Mouse (Mus musculus) macrophage (primary cell): ENCODE results near the gene Rbl1. TPM values are rescaled to one million over a fixed set of nuclear protein-coding genes. Genes with fewer than 3 reads are reported as not detected.
"Not testable (repeated sequence)": the region's sequence is repeated elsewhere in the genome, so short reads cannot be mapped to it uniquely, and the experiment has no call there.

Experiments
- H3K27ac ChIP-seq: fragments of 350-480 bp; formaldehyde crosslinking; 2 replicates; pipeline ENCODE4 v1.9.0; 2021
- H3K36me3 ChIP-seq: fragments of 350-480 bp; formaldehyde crosslinking; 2 replicates; pipeline ENCODE4 v1.9.0; 2021; ENCODE audit errors: inconsistent target
- H3K4me3 ChIP-seq: fragments of 350-480 bp; formaldehyde crosslinking; 2 replicates; pipeline ENCODE4 v1.9.0; 2021; ENCODE audit errors: inconsistent target
- H3K79me2 ChIP-seq: fragments of 350-480 bp; formaldehyde crosslinking; 2 replicates; pipeline ENCODE4 v1.9.0; 2021; ENCODE audit errors: inconsistent target
- WGBS: methylation state at CpG from one replicate; pipeline ENCODE4 v1.1.7; 2026; ENCODE audit warnings: inconsistent platforms; ENCODE audit not compliant: missing documents; 5-methylcytosine and 5-hydroxymethylcytosine counted together
- polyA plus RNA-seq: library from polyadenylated mRNA; stranded (reverse); fragments of 250-400 nt; gene quantifications from 3 replicates; pipeline ENCODE4 v1.2.4, GENCODE M21; 2018; ENCODE audit warnings: inconsistent platforms

Rbl1 gene
- polyA plus RNA-seq, 1 experiment from 2014 or later: 10.6 TPM

DNA sequence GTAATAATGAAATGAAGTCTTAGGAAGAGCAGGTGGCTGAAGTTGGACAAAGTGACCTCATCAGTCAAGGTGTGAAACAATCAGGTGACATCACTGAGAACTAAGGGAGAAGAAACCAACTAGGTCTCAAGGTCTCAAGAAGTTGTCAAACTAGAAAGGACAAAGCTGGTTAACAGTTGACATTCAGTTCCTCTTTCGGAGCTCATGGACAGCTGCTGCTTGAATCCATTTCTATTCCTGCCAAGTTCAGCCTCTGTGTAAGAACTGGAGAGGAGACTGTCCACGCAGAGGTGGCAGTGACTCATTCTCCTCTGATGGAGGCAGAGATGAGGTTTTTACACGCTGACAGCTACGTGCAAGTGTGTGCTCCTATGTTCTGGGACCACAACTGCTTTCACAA is 17.1 kb downstream of the Rbl1 start:
- H3K36me3 ChIP-seq: peaks cover 46% of the 10 kb centered on the region
- no peaks in the 10 kb centered on the region for H3K79me2 ChIP-seq
- WGBS: 19% methylated on average over 4 of the region's 4 CpGs
- no peak overlapping the region for H3K4me3 ChIP-seq
- no peak overlapping the region for H3K27ac ChIP-seq

DNA sequence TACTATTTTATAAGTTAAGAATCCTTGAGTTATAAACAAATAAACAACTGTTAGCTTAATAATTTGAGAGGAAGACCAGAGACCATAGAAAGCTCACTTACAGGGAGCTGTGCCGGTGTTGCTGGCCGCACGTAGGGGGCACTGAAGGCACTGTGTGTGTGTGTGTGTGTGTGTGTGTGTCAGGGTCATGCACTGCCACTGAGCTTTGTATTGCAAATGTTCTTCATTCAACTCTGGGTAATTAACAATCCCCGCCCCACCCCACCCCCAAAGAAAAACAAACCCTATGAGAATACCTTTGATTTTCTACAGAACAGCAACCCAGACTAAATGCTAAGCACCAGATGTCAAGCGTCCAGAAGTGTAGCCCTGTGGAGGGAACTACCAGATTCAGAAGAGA is 17.8 kb downstream of the Rbl1 start:
- no peak overlapping the region for H3K27ac ChIP-seq
- H3K79me2 ChIP-seq: no peaks in the 10 kb centered on the region
- H3K4me3 ChIP-seq: no peak overlapping the region
- peaks cover 39% of the 10 kb centered on the region for H3K36me3 ChIP-seq
- 100% methylated on average over 5 of the region's 5 CpGs for WGBS

DNA sequence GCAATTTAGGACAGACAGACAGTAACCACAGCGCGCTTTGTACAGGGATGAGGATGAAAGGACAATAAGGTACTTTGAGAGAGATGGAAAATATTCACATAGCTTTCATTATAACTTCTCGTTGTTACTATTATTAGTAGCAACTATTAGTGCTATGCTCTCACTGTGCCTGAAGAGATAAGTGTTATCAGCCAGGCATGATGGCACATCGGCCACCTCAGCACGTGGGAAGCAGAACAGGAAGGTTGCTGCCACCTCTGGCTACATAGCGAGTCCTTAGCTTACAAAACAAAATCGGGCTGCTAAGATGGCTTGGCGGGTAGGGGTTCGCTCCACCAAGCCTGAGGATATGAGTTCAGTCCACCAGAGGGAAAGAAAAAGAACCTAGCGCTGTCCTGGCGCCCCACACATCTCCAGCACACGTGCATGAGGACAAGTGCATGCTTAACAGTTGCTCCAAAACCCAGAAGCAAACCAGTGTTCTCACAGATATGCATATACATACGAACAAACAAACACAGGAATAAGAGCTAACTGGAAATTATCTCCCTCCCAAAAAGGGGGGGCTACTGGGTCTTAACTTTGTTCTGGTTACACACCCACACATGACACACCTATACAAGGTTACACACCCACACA is 19.2 kb downstream of the Rbl1 start:
- no peaks in the 10 kb centered on the region for H3K79me2 ChIP-seq
- H3K36me3 ChIP-seq: peaks cover 26% of the 10 kb centered on the region
- 91% methylated on average over 13 of the region's 13 CpGs for WGBS
- no peak overlapping the region for H3K27ac ChIP-seq
- H3K4me3 ChIP-seq: no peak overlapping the region

DNA sequence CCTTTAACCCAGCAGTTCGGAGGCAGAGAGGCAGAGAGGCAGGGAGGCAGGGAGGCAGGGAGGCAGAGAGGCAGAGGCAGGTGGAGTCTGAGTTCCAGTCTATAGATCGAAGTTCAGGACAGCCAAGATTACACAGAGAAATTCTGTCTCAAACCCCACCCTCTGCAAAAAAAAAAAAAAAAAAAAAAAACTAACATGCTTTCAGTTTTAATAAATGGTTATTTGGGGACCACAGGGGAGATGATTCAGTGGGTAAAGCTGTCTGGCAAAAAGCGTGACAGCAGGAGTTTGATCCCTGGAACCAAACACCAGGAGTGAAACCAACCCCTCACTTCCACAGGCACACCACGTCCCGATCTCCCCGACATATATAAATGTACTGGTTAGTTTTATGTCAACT is 26.2 kb downstream of the Rbl1 start:
- peaks cover 27% of the 10 kb centered on the region for H3K36me3 ChIP-seq
- H3K4me3 ChIP-seq: no peak overlapping the region
- no peaks in the 10 kb centered on the region for H3K79me2 ChIP-seq
- no peak overlapping the region for H3K27ac ChIP-seq
- WGBS: 95% methylated on average over 5 of the region's 6 CpGs

DNA sequence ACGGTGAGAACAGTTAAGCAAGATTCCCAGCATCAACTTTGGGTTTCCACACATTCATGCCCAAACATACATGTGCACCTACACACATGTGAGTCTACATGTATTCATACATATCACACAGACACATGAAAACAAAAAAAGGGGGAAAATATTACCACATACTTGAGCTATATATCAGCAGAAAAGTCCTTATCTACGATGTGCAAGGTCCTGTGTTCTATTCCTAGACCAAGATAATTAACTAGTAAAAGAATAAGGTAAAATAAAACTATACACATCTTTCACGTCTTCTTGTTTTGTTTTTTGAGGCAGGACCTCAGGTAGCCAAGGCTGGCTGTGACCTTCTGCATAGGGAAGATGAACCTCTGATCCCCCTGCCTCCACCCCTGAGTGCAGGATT is 28.1 kb downstream of the Rbl1 start:
- Histone ChIP-seq H3K4me3 (no peak overlapping the region), H3K36me3 (peaks cover 31% of the 10 kb centered on the region), H3K79me2 (no peaks in the 10 kb centered on the region), H3K27ac (no peak overlapping the region)
- WGBS: 87% methylated on average over 3 of the region's 3 CpGs

DNA sequence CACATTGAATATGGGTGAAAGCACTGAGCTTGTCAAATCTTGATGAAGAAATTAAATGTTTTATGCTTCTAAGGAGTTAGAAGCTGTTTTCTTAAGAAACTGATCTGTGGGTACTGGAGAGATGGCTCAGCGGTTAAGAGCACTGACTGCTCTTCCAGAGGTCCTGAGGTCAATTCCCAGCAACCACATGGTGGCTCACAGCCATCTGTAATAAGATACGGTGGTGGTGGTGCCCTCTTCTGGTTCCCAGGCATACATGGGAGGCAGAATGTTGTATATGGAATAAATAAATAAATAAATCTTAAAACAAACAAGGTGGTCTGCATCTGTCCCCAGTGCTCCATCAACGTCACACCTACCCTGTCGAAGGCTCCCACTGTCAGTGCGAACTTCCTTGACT is 29.9 kb downstream of the Rbl1 start:
- 92% methylated on average over 5 of the region's 5 CpGs for WGBS

DNA sequence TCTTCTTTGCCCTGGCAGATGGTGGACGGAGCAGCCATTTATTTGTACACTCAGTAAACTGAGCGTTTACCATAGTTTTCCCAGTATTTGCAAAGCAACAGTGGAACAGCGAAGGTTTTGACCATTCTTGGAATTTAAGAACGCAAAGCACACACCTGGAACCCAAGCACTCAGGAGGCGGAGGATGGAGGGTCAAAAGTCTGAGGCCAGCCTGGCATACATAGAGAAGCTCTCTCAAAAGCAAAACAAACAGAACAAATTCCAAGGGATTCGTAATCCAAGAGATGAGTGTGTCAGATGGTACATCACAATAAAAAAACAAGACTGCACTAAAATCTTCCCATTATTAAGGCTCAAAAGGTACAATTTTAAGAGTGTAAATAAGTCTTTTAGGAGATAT is 30.8 kb downstream of the Rbl1 start:
- Histone ChIP-seq H3K4me3 (no peak overlapping the region), H3K27ac (no peak overlapping the region), H3K36me3 (peaks cover 40% of the 10 kb centered on the region), H3K79me2 (no peaks in the 10 kb centered on the region)
- 95% methylated on average over 6 of the region's 6 CpGs for WGBS

More for the DNA sequence above, 29.9 kb downstream of the Rbl1 start:
- no peaks in the 10 kb centered on the region for H3K79me2 ChIP-seq
- no peak overlapping the region for H3K4me3 ChIP-seq
- H3K27ac ChIP-seq: no peak overlapping the region
- H3K36me3 ChIP-seq: peaks cover 39% of the 10 kb centered on the region

DNA sequence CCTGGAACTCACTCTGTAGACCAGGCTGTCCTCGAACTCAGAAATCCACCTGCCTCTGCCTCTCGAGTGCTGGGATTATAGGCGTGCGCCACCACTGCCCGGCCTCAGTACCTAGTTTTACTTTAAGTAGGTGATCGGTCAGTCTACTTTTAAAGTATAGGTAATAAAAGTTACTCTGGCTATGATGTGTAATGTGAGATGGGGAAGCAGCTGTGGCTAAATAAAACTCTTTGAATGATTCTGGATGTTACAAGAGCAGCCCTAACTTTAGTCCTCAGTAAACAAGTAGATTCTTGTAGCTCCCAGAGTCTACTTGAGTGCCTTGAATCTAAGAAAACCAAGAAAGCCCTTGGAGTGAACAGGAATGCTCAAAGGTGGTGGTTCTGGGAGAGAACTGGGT is 31.4 kb downstream of the Rbl1 start:
- Histone ChIP-seq H3K4me3 (no peak overlapping the region), H3K36me3 (peaks cover 40% of the 10 kb centered on the region), H3K27ac (no peak overlapping the region), H3K79me2 (no peaks in the 10 kb centered on the region)
- WGBS: 90% methylated on average over 6 of the region's 6 CpGs

DNA sequence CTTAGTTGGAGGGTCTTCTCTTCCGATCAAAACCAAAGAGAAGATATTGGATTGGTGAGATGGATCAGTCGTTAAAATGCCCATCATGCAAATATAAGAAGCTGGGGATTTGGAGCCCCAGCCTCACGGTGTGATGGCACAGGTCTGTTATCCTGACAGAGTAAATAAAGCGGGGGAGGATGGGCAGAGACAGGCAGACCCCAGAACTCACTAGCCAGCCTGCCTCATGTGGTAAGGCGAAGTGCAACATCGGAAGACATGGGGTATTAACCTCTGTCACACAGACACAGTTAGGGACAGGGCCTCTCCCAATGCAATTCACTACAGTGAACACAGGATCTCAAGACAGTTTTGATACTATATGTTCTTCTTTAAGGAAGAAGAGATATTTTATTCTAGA is 33.7 kb downstream of the Rbl1 start:
- Histone ChIP-seq H3K27ac (no peak overlapping the region), H3K79me2 (no peaks in the 10 kb centered on the region), H3K36me3 (peaks cover 39% of the 10 kb centered on the region; the same call in 1 of the 2 replicates), H3K4me3 (no peak overlapping the region)
- WGBS: 95% methylated on average over 6 of the region's 6 CpGs

DNA sequence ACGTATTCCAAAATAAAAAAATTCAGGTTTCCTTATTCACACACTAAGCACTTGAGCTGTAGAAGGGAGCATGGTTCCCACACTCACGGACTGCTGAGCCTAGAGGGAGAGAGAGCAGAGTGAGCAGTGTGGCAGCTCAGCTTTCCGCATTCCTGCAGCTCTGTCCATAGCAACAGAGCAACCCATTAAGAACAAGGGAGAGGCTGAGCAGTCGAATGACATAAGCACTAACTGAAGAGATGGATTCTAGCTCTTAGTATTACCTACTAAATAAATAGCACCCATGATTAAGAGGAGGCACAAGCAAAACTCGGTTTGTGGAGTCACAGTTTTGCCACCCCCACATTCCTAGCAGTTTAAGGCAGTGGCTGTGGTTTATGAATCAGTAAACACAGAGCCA is 34.2 kb downstream of the Rbl1 start:
- Histone ChIP-seq H3K79me2 (no peaks in the 10 kb centered on the region), H3K27ac (no peak overlapping the region), H3K4me3 (no peak overlapping the region), H3K36me3 (peaks cover 34% of the 10 kb centered on the region; the same call in 1 of the 2 replicates)
- WGBS: 91% methylated on average over 5 of the region's 5 CpGs

DNA sequence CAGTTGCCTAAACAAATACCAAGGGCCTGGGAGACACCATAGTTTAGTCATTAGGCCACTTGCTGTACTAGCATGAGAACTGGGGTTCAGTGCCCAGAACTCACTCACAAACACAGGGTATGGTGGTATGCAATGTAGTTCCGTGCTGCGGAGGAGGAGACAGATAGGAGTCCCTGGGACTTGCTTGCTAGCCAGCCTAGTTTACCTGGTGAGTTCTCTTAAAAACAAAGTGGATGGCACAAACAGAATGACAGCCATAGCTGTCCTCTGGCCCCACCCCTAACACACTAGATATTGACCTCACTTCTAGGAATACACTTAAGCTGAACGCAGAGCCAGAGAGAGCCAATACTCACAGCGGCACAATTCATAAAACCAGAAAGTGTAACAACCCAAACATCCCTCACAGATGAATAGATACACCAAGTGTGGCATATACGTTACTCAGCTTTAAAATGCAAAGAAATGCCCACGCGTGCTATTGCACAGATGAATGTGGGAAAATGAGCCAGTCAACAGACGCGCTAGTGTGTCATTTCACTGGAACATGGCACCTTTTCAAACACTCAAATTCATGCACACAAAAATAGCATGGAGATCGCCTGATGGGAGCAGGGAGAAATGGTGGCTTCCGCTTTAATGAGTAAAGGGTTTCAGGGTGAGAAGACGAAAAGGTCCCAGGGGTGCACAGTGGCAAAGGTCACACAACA is 37.8 kb downstream of the Rbl1 start:
- H3K79me2 ChIP-seq: no peaks in the 10 kb centered on the region
- no peak overlapping the region for H3K27ac ChIP-seq
- peaks cover 44% of the 10 kb centered on the region for H3K36me3 ChIP-seq
- WGBS: 94% methylated on average over 11 of the region's 12 CpGs
- no peak overlapping the region for H3K4me3 ChIP-seq

DNA sequence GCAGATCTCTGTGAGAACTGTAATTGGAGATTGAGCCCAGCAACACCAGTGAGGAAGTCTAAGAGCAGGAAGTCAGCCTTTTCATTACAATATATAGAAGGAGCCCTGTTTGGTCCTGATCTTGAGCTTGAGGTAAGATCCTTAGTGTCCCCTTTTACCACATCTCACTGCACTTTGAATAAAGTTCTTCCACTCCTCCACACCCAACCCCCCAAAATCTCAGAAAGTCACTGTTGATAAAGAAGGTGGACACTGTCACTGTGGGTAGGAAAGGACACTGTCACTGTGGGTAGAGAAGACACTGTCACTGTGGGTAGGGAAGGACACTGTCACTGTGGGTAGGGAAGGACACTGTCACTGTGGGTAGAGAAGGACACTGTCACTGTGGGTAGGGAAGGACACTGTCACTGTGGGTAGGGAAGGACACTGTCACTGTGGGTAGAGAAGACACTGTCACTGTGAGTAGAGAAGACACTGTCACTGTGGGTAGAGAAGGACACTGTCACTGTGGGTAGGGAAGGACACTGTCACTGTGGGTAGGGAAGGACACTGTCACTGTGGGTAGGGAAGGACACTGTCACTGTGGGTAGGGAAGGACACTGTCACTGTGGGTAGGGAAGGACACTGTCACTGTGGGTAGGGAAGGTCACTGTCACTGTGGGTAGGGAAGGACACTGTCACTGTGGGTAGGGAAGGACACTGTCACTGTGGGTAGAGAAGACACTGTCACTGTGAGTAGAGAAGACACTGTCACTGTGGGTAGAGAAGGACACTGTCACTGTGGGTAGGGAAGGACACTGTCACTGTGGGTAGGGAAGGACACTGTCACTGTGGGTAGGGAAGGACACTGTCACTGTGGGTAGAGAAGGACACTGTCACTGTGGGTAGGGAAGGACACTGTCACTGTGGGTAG is 38.8 kb downstream of the Rbl1 start:
- not testable (repeated sequence) for H3K79me2 ChIP-seq, H3K4me3 ChIP-seq, H3K27ac ChIP-seq
- peaks cover 44% of the 10 kb centered on the region for H3K36me3 ChIP-seq

DNA sequence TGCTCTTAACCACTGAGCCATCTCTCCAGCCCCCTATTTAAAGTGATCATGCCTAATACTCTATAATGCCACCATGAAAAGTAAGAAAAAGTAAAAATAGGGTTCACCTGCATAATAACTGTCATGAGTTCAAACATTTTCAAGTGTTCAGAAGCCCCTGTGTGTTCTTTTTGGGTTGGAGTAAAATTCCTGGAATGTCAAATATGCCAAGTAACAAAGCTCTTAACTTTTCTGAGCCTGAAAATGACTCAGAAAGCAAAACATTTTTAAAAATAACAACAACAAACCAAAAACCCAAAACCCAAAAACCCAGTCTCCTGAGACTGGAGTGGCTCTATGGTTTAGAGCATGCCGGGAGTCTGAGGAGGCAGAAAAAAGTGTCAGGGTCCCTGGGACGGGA is 40.2 kb downstream of the Rbl1 start:
- H3K36me3 ChIP-seq: peaks cover 46% of the 10 kb centered on the region
- no peak overlapping the region for H3K4me3 ChIP-seq
- no peak overlapping the region for H3K27ac ChIP-seq
- 100% methylated on average over 2 of the region's 2 CpGs for WGBS
- no peaks in the 10 kb centered on the region for H3K79me2 ChIP-seq

DNA sequence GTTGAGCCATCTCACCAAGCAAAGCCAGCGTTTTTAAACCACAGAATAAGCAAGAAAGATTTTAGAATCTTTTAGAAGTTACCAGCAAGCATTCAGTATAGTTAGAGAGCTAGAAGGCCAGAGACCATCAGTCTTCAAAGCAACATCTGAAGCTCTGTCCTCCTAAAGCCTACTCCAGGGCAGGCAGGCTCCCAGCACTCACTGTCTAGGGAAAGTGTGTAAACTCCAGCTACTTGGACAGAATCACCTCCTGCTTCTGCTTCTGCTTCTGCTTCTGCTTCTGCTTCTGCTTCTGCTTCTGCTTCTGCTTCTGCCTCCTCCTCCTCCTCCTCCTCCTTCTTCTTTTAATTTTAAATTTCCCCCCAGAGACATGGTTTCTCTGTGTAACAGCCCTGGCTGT is 48.3 kb downstream of the Rbl1 start:
- no peaks in the 10 kb centered on the region for H3K79me2 ChIP-seq
- H3K27ac ChIP-seq: no peak overlapping the region
- WGBS: 88% methylated on average over 1 of the region's 1 CpGs
- H3K4me3 ChIP-seq: no peak overlapping the region
- H3K36me3 ChIP-seq: peaks cover 23% of the 10 kb centered on the region

DNA sequence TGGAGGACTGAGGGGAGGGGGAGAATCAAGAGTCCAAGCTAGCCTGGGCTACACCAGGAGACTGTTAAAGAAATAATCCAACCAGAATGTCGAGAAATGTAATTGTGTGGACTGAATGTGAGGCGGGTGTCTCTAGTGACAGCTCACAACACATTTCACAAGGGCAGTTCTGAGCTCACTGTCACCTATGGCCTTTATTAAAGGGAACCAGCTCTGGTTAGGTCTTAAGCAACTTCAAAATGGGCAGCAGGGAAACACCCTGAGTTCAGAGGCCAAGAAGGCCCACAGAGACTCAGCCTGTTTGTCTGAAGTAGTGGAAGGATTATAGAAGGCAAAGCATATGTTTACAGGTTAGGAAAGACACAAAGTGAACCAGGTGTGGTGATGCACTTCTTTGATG is 51.1 kb downstream of the Rbl1 start:
- peaks cover 31% of the 10 kb centered on the region for H3K36me3 ChIP-seq
- WGBS: 78% methylated on average over 2 of the region's 2 CpGs
- H3K79me2 ChIP-seq: no peaks in the 10 kb centered on the region
- H3K27ac ChIP-seq: no peak overlapping the region
- H3K4me3 ChIP-seq: no peak overlapping the region
